Mouse (Mus musculus) CD4-positive, CD25-positive, alpha-beta regulatory T cell, adult 4 months (primary cell): ENCODE results near the gene Kif3a. TPM values are rescaled to one million over a fixed set of nuclear protein-coding genes. Genes with fewer than 3 reads are reported as not detected.

Experiments
- ATAC-seq: one replicate; pipeline ENCODE4 v1.8.0; 2017
- polyA plus RNA-seq, 2 experiments: library from polyadenylated mRNA; unstranded; fragments of 100-300 nt; shearing (Covaris generic); gene quantifications; one replicate each; pipeline ENCODE4 v1.2.1; 2017

Gene Kif3a
- polyA plus RNA-seq, 2 experiments from 2014 or later, result 8.1 to 8.7 TPM

GRCm38 (mm10) chr11:53617562-53618109 lies 50.5 kb downstream of the Kif3a start:
- no peak for ATAC-seq

DNA sequence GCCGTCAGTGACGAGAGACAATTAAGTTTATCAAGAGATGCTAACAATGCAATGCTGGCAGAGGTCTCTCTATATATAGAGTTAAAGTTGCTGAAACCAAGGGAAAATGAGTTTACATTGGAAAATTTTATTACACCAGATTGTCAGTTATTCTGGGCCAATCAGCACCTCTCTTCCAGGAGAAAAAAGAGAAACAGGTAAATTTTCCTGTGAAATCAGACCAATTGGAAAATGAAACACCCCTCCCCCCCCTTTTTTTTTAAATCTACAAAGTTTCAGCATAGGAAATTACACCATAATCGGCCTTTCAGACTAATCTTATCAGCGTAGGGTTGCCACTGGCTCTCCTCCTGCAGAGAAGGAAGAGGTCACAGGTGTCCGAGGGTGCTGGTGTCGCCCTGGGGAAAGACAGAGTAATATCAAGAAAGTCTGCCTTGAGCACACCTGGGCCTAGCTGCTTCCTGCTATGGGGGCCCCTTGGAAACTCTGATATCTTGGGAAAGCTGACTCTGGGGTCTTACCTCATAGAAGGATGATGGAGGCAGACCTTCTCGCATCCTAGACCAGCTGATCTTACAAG lies 51.5 kb downstream of the Kif3a start, which contains the start of gene Il4:
TSS of gene Il4 (minus strand) at position 51 of the 580 bp plus-strand sequence.
- ATAC-seq, result no peak

DNA sequence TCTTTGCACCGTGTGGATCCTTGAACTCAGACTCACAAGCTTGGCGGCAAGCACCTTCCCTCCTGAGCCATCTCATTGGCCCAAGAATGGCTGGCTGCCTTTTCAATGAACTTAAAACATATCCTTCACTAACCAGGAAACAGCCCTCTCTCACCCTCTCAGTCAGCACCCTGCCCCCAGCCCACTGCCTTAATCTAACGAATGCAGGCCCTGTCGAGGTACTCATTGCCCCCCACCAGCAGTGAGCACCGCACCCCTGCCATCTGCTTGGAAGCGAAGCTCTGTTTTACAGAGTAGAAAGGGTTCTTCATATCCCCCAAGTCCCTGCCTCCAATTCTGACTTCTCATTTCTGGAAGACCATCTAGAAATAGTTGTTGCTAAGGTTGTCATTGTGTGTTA lies 52.2 kb downstream of the Kif3a start:
- no peak for ATAC-seq

- ATAC-seq, result no peak
Observed at GRCm38 (mm10) chr11:53620094-53620493, 52.9 kb downstream of the Kif3a start.

DNA sequence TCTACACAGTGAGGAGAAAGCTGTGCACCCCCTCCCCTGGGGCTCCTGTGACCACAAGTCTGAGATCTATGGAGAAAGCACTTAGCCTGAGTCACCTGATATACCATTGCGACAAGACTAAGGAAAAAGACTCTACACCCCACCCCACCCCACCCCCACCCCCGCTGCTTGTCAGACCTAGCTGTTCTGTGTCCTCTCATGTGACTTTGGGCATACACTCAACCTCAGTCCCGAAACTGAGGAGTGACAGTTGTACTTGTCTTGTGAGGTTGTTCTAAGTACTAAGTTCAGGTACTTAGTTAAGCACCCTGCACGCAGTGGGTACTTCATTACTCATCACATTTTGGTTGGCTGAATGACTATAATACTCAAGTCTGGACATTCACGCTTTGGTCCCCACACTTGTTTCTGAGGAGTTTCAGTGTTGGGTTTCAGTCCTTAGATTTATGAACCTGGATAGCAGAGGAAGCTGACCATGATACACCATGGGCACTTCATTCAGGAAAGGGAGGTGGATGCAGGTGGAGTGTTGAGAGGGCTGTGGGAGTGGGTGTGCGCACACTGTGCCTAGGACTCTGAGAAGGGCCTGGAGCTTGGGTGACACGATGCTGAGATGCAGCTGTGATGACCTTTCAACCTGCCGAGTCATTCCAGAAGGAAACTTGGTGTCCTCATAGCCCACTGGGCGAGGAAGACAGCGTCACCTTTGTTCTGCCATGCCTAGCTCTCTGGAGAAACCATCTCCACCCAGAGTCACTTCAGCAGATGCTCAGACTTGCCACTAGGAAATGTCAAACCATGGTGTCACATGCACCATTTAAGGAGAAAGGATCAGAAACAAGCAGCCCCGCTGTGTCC lies 54.6 kb downstream of the Kif3a start:
- no peak for ATAC-seq

DNA sequence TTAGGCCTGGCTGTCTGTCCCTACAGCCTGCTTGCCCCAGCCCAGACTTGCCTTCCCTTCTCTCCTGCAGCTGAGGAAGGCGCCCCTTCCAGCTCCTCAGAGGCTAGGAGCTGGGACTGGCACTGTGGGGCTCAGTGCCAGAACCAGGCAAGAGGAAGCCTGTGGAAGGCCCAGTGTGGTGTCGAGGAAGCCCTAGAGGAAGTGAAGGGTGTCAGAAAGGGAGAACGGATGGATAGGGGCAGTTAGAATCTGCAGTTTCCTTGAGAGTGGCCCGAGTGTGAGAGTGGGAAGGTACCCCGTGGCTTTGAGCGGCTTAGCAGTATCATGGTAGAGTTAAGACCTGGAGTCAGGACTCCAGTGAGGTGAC lies 55.2 kb downstream of the Kif3a start:
- no peak for ATAC-seq

GRCm38 (mm10) chr11:53623573-53623972 lies 56.4 kb downstream of the Kif3a start:
- ATAC-seq, result no peak

GRCm38 (mm10) chr11:53624124-53624523 lies 56.9 kb downstream of the Kif3a start:
- no peak for ATAC-seq

DNA sequence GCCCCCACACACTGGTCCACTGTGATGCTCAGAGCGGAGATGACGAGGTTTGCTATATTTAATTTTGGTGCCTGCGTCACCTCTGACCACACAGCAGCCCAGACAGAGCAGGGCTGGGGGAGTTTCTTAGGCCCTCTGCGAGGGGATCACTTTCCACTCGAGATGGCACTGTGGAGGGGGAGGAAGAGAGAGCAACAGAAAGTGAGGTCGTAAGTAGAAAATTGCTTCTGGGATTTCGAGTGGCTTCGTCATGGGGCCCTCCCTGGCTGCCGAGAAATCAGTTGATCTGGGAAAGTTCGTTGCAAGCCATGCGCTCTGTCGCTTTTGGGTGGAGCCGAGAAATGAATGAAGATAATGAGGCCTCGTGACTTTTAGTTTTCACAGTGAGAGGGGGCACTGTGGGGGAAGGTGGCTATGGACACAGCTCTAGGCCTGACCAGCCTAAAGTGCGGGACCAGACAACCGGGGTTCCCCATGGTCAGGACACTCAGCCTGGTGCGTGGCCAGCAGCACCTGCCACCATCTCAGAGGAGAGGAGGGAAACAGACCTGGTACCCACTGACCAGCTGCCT lies 59.7 kb downstream of the Kif3a start:
- ATAC-seq, result no peak

GRCm38 (mm10) chr11:53627859-53628258 lies 60.7 kb downstream of the Kif3a start:
- ATAC-seq, result peak; percentile 76

GRCm38 (mm10) chr11:53632122-53632733 lies 65.0 kb downstream of the Kif3a start:
- ATAC-seq, result no peak

DNA sequence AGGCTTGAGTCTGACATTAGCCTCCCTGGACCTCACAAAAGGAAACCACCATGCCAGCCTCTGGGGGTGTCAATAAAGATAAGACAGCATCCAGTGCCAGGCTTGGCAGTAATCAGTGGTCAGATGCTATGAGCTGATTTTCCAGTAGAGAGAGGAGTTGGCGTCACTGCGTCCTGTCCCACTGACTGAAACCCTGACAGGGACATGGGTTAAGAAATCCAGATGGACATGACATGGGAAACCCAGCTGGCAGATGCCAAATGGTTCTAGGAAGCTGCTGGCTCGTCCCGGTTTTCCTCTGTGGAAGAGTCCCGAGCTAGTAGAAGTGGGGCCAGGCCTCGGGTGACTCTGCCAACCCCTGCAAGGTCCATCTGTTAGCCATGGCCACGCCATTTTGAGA lies 66.5 kb downstream of the Kif3a start:
- ATAC-seq, result no peak

GRCm38 (mm10) chr11:53634556-53634955 lies 67.4 kb downstream of the Kif3a start, which contains the start of gene Il13:
TSS of gene Il13 (minus strand) at chr11:53634702.
- no peak for ATAC-seq

- ATAC-seq, result no peak
Observed at GRCm38 (mm10) chr11:53635590-53636182, 68.5 kb downstream of the Kif3a start.

GRCm38 (mm10) chr11:53636183-53636646 lies 69.0 kb downstream of the Kif3a start:
- peak; percentile 26 for ATAC-seq

DNA sequence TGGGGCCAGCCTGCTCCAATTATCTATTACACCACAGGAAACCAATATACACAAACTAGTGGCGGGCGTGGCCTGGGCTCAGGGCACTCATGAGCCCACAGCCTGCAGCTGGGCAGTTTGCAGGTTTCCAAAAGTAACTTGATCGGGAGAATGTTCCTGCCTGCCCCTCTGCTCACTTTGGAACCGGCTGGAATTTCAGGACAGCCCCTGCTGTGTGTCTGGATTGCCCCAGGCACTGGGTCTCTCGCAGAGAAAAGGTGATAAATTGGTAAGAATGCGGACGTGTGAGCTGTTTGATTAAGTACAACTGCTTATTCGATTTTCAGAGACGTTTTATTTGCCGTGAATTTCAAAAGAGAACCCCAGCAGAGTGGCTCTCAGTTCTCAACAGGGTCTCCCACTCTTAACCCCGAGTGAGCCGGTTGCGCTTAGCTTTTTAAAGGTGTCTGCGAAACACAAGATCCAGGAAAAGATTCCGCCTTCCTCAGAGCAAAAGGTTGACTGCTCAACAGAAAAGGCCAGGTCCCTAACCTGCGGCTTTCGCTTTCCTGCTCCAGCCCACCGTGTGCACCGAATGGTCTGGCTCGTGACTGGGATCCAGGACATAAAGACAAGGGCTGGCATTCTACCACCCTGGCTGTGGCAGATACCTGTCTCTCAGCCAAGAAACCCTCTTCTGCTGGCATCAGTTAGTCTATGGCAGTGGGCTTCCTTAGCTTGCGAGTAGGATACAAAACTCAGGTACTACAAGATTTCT lies 70.0 kb downstream of the Kif3a start:
- no peak for ATAC-seq

DNA sequence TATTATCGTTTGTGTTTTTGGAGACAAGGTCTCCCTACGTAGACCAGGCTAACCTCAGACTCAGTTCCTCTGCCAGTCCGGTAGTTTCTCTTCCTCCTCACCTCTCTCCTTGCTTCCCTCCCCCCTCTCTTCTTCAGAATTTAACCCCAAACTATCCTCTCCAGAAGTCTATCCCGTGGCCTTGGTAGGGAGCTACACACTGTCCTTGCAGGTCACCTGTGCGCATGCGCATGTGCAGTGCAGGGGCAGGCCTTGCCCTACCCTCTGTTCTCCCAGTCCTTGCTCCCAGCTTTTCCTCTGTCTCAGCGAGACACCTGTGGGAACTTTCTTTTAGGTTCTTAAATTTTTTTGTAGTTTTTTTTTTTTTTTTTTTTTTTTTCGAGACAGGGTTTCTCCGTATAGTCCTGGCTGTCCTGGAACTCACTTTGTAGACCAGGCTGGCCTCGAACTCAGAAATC lies 70.7 kb downstream of the Kif3a start:
- ATAC-seq, result no peak

GRCm38 (mm10) chr11:53642744-53643279 lies 75.6 kb downstream of the Kif3a start:
- no peak for ATAC-seq

GRCm38 (mm10) chr11:53644017-53644416 lies 76.8 kb downstream of the Kif3a start:
- no peak for ATAC-seq

- ATAC-seq, result no peak
Observed at GRCm38 (mm10) chr11:53651441-53651840, 84.3 kb downstream of the Kif3a start.
